In the genomic region with DNA sequence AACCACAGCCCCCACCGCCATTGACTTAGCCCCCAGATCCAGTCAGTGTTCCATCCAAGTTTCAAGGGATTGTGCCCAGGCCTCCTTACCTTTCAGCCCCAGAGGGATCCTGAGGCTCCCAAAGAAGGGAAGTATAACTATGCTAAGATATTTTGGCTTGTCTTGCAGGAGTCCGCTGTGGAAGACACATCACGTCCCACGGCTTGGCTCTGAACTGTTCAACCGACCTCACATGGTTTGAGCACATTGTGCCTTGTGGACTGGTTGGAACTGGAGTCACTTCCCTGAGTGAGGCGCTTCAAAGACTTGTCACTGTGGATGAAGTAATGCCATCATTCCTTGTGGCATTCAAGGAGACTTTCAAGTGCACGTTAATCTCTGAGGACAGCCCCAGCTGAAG, we compare ENCODE assay signal across 8 mouse cellular contexts. TPM values are rescaled to one million over a fixed set of nuclear protein-coding genes. Genes with fewer than 3 reads are reported as not detected.
A peak's percentile ranks its signal among the peaks of the same experiment; 100 is the strongest.
DNase-seq lines count a peak whose midpoint lies in the region; ATAC-seq lines count a peak whose summit lies in the region.

No protein-coding gene starts in this region.

- peak; percentile 17; the same call in 1 of the 2 replicates for ATAC-seq in forebrain, embryonic 15.5 days (replicated peaks)
- ATAC-seq in liver, embryonic 15.5 days (ENCODE audit: insufficient read depth) = no peak

- no peaks in the 10 kb centered on the region for H3K36me3 ChIP-seq in forebrain, embryonic 15.5 days
- H3K36me3 ChIP-seq in liver, embryonic 15.5 days (replicated peaks) = no peaks in the 10 kb centered on the region

- no peaks in the 10 kb centered on the region for H3K9me3 ChIP-seq in forebrain, embryonic 15.5 days
- H3K9me3 ChIP-seq in liver, embryonic 15.5 days (replicated peaks) = no peaks in the 10 kb centered on the region

- H3K4me1 ChIP-seq in forebrain, embryonic 15.5 days = 0 out of 2 replicates have a peak, but pooled peaks cover 6% of the 10 kb centered on the region
- peaks cover 17% of the 10 kb centered on the region for H3K4me1 ChIP-seq in liver, embryonic 15.5 days (replicated peaks)

- H3K4me2 ChIP-seq in forebrain, embryonic 15.5 days (replicated peaks) = peak overlapping the region; percentile 69
- peak overlapping the region; percentile 100 for H3K4me2 ChIP-seq in liver, embryonic 15.5 days

- 64% methylated on average over 7 of the region's 7 CpGs for WGBS in forebrain, embryonic 15.5 days
- 52% methylated on average over 7 of the region's 7 CpGs for WGBS in liver, embryonic 15.5 days (ENCODE audit: insufficient replicate concordance)

- peak; percentile 12 for DNase-seq in layer of hippocampus, adult 11-12 months (ENCODE audit: low spot score)
- no peak for DNase-seq in layer of hippocampus, adult 8-10 months (ENCODE audit: low spot score in 2 of 2)
- peak; percentile 52 for DNase-seq in adrenal gland, postnatal 14 days
- no peak for DNase-seq in ovary, postnatal 10 days (ENCODE audit: low spot score)
- no peak for DNase-seq in B cell, adult 2 months
- DNase-seq in spleen, postnatal 4 days (ENCODE audit: low spot score in 2 of 2) = no peak

- peak overlapping the region; percentile 83 for H3K9ac ChIP-seq in forebrain, embryonic 15.5 days (replicated peaks)
- no peak overlapping the region; the same call in 1 of the 2 replicates for H3K9ac ChIP-seq in liver, embryonic 15.5 days

- peak overlapping the region; percentile 81 for H3K4me3 ChIP-seq in forebrain, embryonic 15.5 days
- H3K4me3 ChIP-seq in liver, embryonic 15.5 days (replicated peaks) = peak overlapping the region; percentile 78

- no peaks in the 10 kb centered on the region for H3K27me3 ChIP-seq in forebrain, embryonic 15.5 days
- 0 out of 2 replicates have a peak, but pooled peaks cover 3% of the 10 kb centered on the region for H3K27me3 ChIP-seq in liver, embryonic 15.5 days

- peak overlapping the region; percentile 89; the same call in 1 of the 2 replicates for H3K27ac ChIP-seq in forebrain, embryonic 15.5 days (replicated peaks)
- no peak overlapping the region for H3K27ac ChIP-seq in liver, embryonic 15.5 days (replicated peaks)

RNA-seq across cellular contexts. Expression of a gene that starts 0.9 kb away (rescaled TPM):
- total RNA-seq in layer of hippocampus, adult 8-10 months (2022) = 1 to 10 TPM; 3.3 to 5.2 (median 3.9) TPM
- 5.7 and 7.0 TPM in 2 replicates for total RNA-seq in adrenal gland, postnatal 14 days (2021)
- 17.8 and 21.4 TPM in 2 replicates for polyA plus RNA-seq in forebrain, embryonic 15.5 days (2015; fragmentation: Nextera tagmentation; extraction: Ambion mirVana)
- polyA plus RNA-seq in liver, embryonic 15.5 days (2015; fragmentation: Nextera tagmentation; extraction: Ambion mirVana) = 4.2 and 5.4 TPM in 2 replicates

RNA-seq across cellular contexts. Expression of a gene that starts 16.3 kb away (rescaled TPM):
- total RNA-seq in layer of hippocampus, adult 8-10 months (2022) = 1 to 10 TPM in 1 of 4 experiments, under 1 TPM in 1, not detected in 2; 0.45 to 1.3 TPM
- 2.0 and 2.6 TPM in 2 replicates for total RNA-seq in adrenal gland, postnatal 14 days (2021)
- polyA plus RNA-seq in forebrain, embryonic 15.5 days (2015; fragmentation: Nextera tagmentation; extraction: Ambion mirVana) = 0.66 and 1.0 TPM in 2 replicates
- polyA plus RNA-seq in liver, embryonic 15.5 days (2015; fragmentation: Nextera tagmentation; extraction: Ambion mirVana) = 1.2 and 1.8 TPM in 2 replicates

RNA-seq across cellular contexts. Expression of a gene that starts 38.6 kb away (rescaled TPM):
- total RNA-seq in layer of hippocampus, adult 8-10 months (2022) = 10 to 100 TPM; 33.8 to 35.1 (median 34.8) TPM
- total RNA-seq in adrenal gland, postnatal 14 days (2021) = 22.5 and 30.0 TPM in 2 replicates
- 54.5 and 54.9 TPM in 2 replicates for polyA plus RNA-seq in forebrain, embryonic 15.5 days (2015; fragmentation: Nextera tagmentation; extraction: Ambion mirVana)
- polyA plus RNA-seq in liver, embryonic 15.5 days (2015; fragmentation: Nextera tagmentation; extraction: Ambion mirVana) = 41.6 and 43.7 TPM in 2 replicates

Comparison
In these comparisons a context has a peak if more than half of its experiments do, and no peak if none do; other contexts are left out.
1. DNase-seq: peak in layer of hippocampus, adult 11-12 months (single experiment) and adrenal gland, postnatal 14 days (single experiment); none in layer of hippocampus, adult 8-10 months (0 of 2), ovary, postnatal 10 days (single experiment), B cell, adult 2 months (0 of 2) and spleen, postnatal 4 days (0 of 2).